Comparison of ENCODE assay signal across 10 mouse cellular contexts in the genomic region with DNA sequence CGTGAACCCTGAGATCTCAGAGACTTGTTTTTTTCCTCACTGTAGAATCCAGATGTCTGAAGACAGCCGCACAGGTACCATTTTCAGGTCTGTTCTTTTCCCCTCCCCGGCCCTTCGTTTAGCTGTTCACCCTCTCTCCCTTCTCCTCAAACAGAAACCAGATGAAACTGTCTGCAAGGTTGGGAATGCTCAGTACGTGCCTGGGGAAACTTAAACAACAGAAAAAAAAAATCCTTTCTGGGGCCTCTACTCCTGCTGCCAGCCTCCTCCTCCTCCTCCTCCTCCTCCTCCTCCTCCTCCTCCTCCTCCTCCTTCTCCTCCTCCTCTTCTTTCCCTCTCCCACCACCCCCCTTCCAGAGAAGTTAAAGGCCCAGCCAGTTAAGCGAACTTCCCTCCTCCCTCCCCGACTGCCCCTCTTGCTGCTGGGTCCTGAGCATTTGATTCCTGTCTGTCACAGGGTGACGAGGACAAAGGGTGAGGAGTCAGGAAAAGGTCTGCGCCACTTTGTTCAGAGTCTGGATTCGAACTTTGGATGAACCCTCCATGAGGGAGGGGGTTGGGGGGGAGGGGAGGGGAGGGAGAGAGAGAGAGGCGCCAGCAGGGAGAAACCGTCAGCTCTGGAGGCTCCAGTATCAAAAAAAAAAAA. TPM values are rescaled to one million over a fixed set of nuclear protein-coding genes. Genes with fewer than 3 reads are reported as not detected.
DNase-seq lines count a peak whose midpoint lies in the region; ATAC-seq and TF ChIP-seq lines count a peak whose summit lies in the region.
"Had no signal": no experiment of that assay in that cellular context is flagged by ENCODE, and none has a peak within 500 bp of the region (broad histone marks: within the 10 kb centered on the region; RNA-seq: fewer than 3 reads in every experiment).

No protein-coding gene starts in this region.

- peak overlapping the region; percentile 30; the same call in 1 of the 2 replicates for H3K9ac ChIP-seq in heart, embryonic 16.5 days (ENCODE audit: low read length)
- no peak overlapping the region for H3K9ac ChIP-seq in heart, adult 2 months (ENCODE audit: low read depth, low read length)
- no peak overlapping the region for H3K9ac ChIP-seq in limb, embryonic 12.5 days (replicated peaks)

- H3K79me2 ChIP-seq in heart, adult 2 months (replicated peaks; ENCODE audit: control insufficient read depth, insufficient read depth, low read length), result no peaks in the 10 kb centered on the region

- no peak for TF ChIP-seq POLR2A in heart, adult 2 months (IDR thresholded peaks at IDR 0.05; ENCODE audit: insufficient read depth, low read depth, low read length)

- no peak; the same call in 1 of the 2 replicates for ATAC-seq in heart, embryonic 16.5 days (replicated peaks; ENCODE audit: extremely low read depth, insufficient read depth, low FRiP score)
- no peak for ATAC-seq in limb, embryonic 12.5 days (ENCODE audit: insufficient number of reproducible peaks, insufficient read depth, low FRiP score, low TSS enrichment, low read depth)
- no peak for ATAC-seq in megakaryocyte progenitor cell, adult 5-6 weeks (replicated peaks; ENCODE audit: poor library complexity)

- H3K9me3 ChIP-seq in heart, embryonic 16.5 days (replicated peaks; ENCODE audit: control insufficient read depth, low read length), result no peaks in the 10 kb centered on the region
- H3K9me3 ChIP-seq in limb, embryonic 12.5 days, result no peaks in the 10 kb centered on the region

- peak overlapping the region; percentile 22; the same call in 1 of the 2 replicates for H3K4me2 ChIP-seq in heart, embryonic 16.5 days (ENCODE audit: low read depth, low read length)
- peak overlapping the region; percentile 33 for H3K4me2 ChIP-seq in limb, embryonic 12.5 days

- TF ChIP-seq CTCF in heart, adult 2 months (IDR thresholded peaks at IDR 0.05), result no peak

- intact Hi-C loops in heart, adult 2 months (cut with DNase I), result no loop called here
- intact Hi-C loops in left cerebral cortex, postnatal 10 days (cut with DNase I), result no loop called here

- H3K27me3 ChIP-seq in heart, embryonic 16.5 days (ENCODE audit: control insufficient read depth, insufficient read depth, low read length), result no peaks in the 10 kb centered on the region
- H3K27me3 ChIP-seq in heart, adult 2 months (ENCODE audit: control insufficient read depth, insufficient read depth, low read length), result no peaks in the 10 kb centered on the region
- H3K27me3 ChIP-seq in limb, embryonic 12.5 days, result peaks cover 7% of the 10 kb centered on the region
- H3K27me3 ChIP-seq: CH12.LX had no signal

- H3K4me1 ChIP-seq in heart, embryonic 16.5 days (ENCODE audit: control insufficient read depth, insufficient read depth, low read length), result peaks cover 66% of the 10 kb centered on the region
- no peaks in the 10 kb centered on the region; the same call in 1 of the 2 replicates for H3K4me1 ChIP-seq in heart, adult 2 months (ENCODE audit: control insufficient read depth, insufficient read depth, low read length)
- peaks cover 71% of the 10 kb centered on the region for H3K4me1 ChIP-seq in limb, embryonic 12.5 days (replicated peaks)

- 29% methylated on average over 10 of the region's 12 CpGs for WGBS in heart, embryonic 16.5 days
- 53% methylated on average over 12 of the region's 12 CpGs for WGBS in heart, adult 2 months
- WGBS in limb, embryonic 12.5 days, result 11% methylated on average over 11 of the region's 12 CpGs

- no peak overlapping the region for H3K4me3 ChIP-seq in heart, embryonic 16.5 days (ENCODE audit: low read length)
- H3K4me3 ChIP-seq in heart, adult 2 months, result no peak overlapping the region
- no peak overlapping the region for H3K4me3 ChIP-seq in limb, embryonic 12.5 days (replicated peaks)

- peak overlapping the region; percentile 58; the same call in 1 of the 2 replicates for H3K27ac ChIP-seq in heart, embryonic 16.5 days (ENCODE audit: low read length)
- no peak overlapping the region for H3K27ac ChIP-seq in heart, adult 2 months
- peak overlapping the region; percentile 35 for H3K27ac ChIP-seq in limb, embryonic 12.5 days

- no peak for TF ChIP-seq EP300 in heart, adult 2 months (IDR thresholded peaks at IDR 0.05; ENCODE audit: insufficient read depth, low read depth, low read length)

- DNase-seq in heart, adult 2 months, result no peak
- DNase-seq in testis, postnatal 14 days (ENCODE audit: low spot score), result peak; percentile 41
- DNase-seq in testis, postnatal 10 days (ENCODE audit: low spot score), result no peak
- DNase-seq in layer of hippocampus, adult 9-11 months, result no peak
- DNase-seq in left cerebral cortex, postnatal 10 days (ENCODE audit: extremely low spot score in 1 of 2, low spot score in 2 of 2), result no peak
- DNase-seq: adrenal gland, postnatal 10 days had no signal

- H3K36me3 ChIP-seq in heart, embryonic 16.5 days (ENCODE audit: control insufficient read depth, insufficient read depth), result peaks cover 8% of the 10 kb centered on the region; the same call in 1 of the 2 replicates
- no peaks in the 10 kb centered on the region for H3K36me3 ChIP-seq in heart, adult 2 months (ENCODE audit: control insufficient read depth, insufficient read depth, low read length)
- H3K36me3 ChIP-seq in limb, embryonic 12.5 days, result peaks cover 22% of the 10 kb centered on the region

RNA-seq across cellular contexts. Expression of gene Pbx1, which starts 26.3 kb away (rescaled TPM):
- 18.0 and 20.7 TPM in 2 replicates for polyA plus RNA-seq in heart, embryonic 16.5 days (2015; fragmentation: Nextera tagmentation; extraction: Ambion mirVana)
- 10 to 100 TPM; 52.8 to 54.7 TPM for total RNA-seq in heart, adult 2 months (2021)
- 33.1 and 47.6 TPM in 2 replicates for polyA plus RNA-seq in heart, adult 2 months (2012; rRNA removed)
- 30.9 and 32.9 TPM in 2 replicates for polyA plus RNA-seq in limb, embryonic 12.5 days (2016; fragmentation: Nextera tagmentation; extraction: Ambion mirVana)
- 7.7 and 10.7 TPM in 2 replicates for total RNA-seq in megakaryocyte progenitor cell, adult 5-6 weeks (2015)
- 2.5 and 5.1 TPM in 2 replicates for total RNA-seq in megakaryocyte progenitor cell, adult 5-6 weeks (2017)
- 100 to 1,000 TPM; 164 to 181 TPM for total RNA-seq in left cerebral cortex, postnatal 10 days (2021)
- total RNA-seq: CH12.LX had no signal

Comparison
In these comparisons a context has a peak if more than half of its experiments do, and no peak if none do; other contexts are left out.
1. RNA of gene Pbx1, which starts 26.3 kb away (total RNA-seq): 164 to 181 TPM in left cerebral cortex, postnatal 10 days and 52.8 to 54.7 TPM in heart, adult 2 months; 2.5 to 10.7 TPM in megakaryocyte progenitor cell, adult 5-6 weeks; every median in the first group is over 4 times any median in the second.